Mouse (Mus musculus) gastrocnemius, postnatal 14 days (tissue): ENCODE measurements around the gene Snx4. TPM values are rescaled to one million over a fixed set of nuclear protein-coding genes. Genes with fewer than 3 reads are reported as not detected.

Experiments
- DNase-seq: peaks from one replicate; pipeline ENCODE4 v3.0.0; 2021; ENCODE audit warnings: mixed read lengths
- intact Hi-C: fragments of 180-260 bp; cut with DNase I; formaldehyde crosslinking; loops from one replicate; pipeline ENCODE4 v1.15.1; 2025; ENCODE audit warnings: low total_unique reads
- total RNA-seq, 2 experiments: library from RNA; stranded (reverse); gene quantifications; 2 replicates each; pipeline ENCODE4 v1.2.3; 2021

Gene Snx4
- total RNA-seq, 2 experiments from 2014 or later = 19.5 to 22.3 TPM

GRCm38 (mm10) chr16:33337177-33337576 is 85.9 kb downstream of the Snx4 start:
- intact Hi-C loops = no loop called here
- DNase-seq = peak; percentile 61

GRCm38 (mm10) chr16:33337681-33338080 is 86.4 kb downstream of the Snx4 start:
- no peak for DNase-seq
- intact Hi-C loops = no loop called here

GRCm38 (mm10) chr16:33338492-33338891 is 87.2 kb downstream of the Snx4 start:
- intact Hi-C loops = no loop called here
- no peak for DNase-seq

GRCm38 (mm10) chr16:33339476-33339875 is 88.2 kb downstream of the Snx4 start:
- DNase-seq = no peak
- intact Hi-C loops = no loop called here

GRCm38 (mm10) chr16:33342356-33342755 is 91.1 kb downstream of the Snx4 start:
- intact Hi-C loops = no loop called here
- DNase-seq = no peak

- intact Hi-C loops = no loop called here
- DNase-seq = no peak
Measured at GRCm38 (mm10) chr16:33343106-33343505, 91.9 kb downstream of the Snx4 start.

- intact Hi-C loops = no loop called here
- no peak for DNase-seq
Measured at GRCm38 (mm10) chr16:33343601-33344000, 92.4 kb downstream of the Snx4 start.

- peak; percentile 13 for DNase-seq
- intact Hi-C loops = no loop called here
Measured at GRCm38 (mm10) chr16:33344379-33344778, 93.1 kb downstream of the Snx4 start.

GRCm38 (mm10) chr16:33344875-33345274 is 93.6 kb downstream of the Snx4 start:
- intact Hi-C loops = no loop called here
- no peak for DNase-seq

- DNase-seq = no peak
- intact Hi-C loops = no loop called here
Measured at GRCm38 (mm10) chr16:33346376-33346775, 95.1 kb downstream of the Snx4 start.

GRCm38 (mm10) chr16:33347134-33347533 is 95.9 kb downstream of the Snx4 start:
- intact Hi-C loops = no loop called here
- DNase-seq = no peak

Other genes starting within 250 kb of the Snx4 start
- 1 to 10 TPM; 1.9 to 2.2 TPM for gene Iqcg, start 195.2 kb upstream of the Snx4 start, total RNA-seq
- gene Rpl35a, start 195.0 kb upstream of the Snx4 start, total RNA-seq = 100 to 1,000 TPM; 304 to 324 TPM
- gene Lmln, start 188.9 kb upstream of the Snx4 start, total RNA-seq = 1 to 10 TPM; 1.4 to 2.3 TPM
- gene Osbpl11, start 66.4 kb upstream of the Snx4 start, total RNA-seq = 10 to 100 TPM; 11.7 to 15.8 TPM
- 10 to 100 TPM; 19.5 to 21.1 TPM for gene Zfp148, start 129.4 kb downstream of the Snx4 start, total RNA-seq